Mouse (Mus musculus) mature B cell (primary cell): Measurements from ENCODE around the gene Mdk.

ENCODE experiments used
- in situ Hi-C: fragments of 300-500 bp; cut with MboI; formaldehyde crosslinking; loops from 2 replicates; pipeline ENCODE4 v1.14.3; 2019

Gene Mdk

GRCm38 (mm10) chr2:91958701-91959457 is 26.8 kb upstream of the Mdk start:
- in situ Hi-C loops, result no loop called here

GRCm38 (mm10) chr2:91958049-91958448 is 26.0 kb upstream of the Mdk start:
- in situ Hi-C loops, result no loop called here

- in situ Hi-C loops, result no loop called here
Measured at GRCm38 (mm10) chr2:91957096-91957495, 25.0 kb upstream of the Mdk start.

- in situ Hi-C loops, result no loop called here
Measured at GRCm38 (mm10) chr2:91955875-91956274, 23.8 kb upstream of the Mdk start.

- in situ Hi-C loops, result no loop called here
Measured at GRCm38 (mm10) chr2:91955121-91955591, 23.1 kb upstream of the Mdk start.

- in situ Hi-C loops, result no loop called here
Measured at GRCm38 (mm10) chr2:91953825-91954224, 21.7 kb upstream of the Mdk start.

GRCm38 (mm10) chr2:91950275-91951085 is 18.4 kb upstream of the Mdk start:
- in situ Hi-C loops, result no loop called here

GRCm38 (mm10) chr2:91949411-91950274 is 17.5 kb upstream of the Mdk start:
- in situ Hi-C loops, result no loop called here

- in situ Hi-C loops, result no loop called here
Measured at GRCm38 (mm10) chr2:91948792-91949241, 16.7 kb upstream of the Mdk start.

- in situ Hi-C loops, result no loop called here
Measured at GRCm38 (mm10) chr2:91948151-91948509, 16.0 kb upstream of the Mdk start.

GRCm38 (mm10) chr2:91947397-91948150 is 15.5 kb upstream of the Mdk start:
- in situ Hi-C loops, result no loop called here

GRCm38 (mm10) chr2:91946836-91947235 is 14.7 kb upstream of the Mdk start:
- in situ Hi-C loops, result no loop called here

- in situ Hi-C loops, result no loop called here
Measured at GRCm38 (mm10) chr2:91945483-91945882, 13.4 kb upstream of the Mdk start, which contains the start of gene Gm9821. Gene Gm9821, plus strand, starts transcription at chr2:91945703.

- in situ Hi-C loops, result no loop called here
Measured at GRCm38 (mm10) chr2:91944170-91944950, 12.3 kb upstream of the Mdk start.

- in situ Hi-C loops, result no loop called here
Measured at GRCm38 (mm10) chr2:91942356-91942755, 10.3 kb upstream of the Mdk start.

- in situ Hi-C loops, result no loop called here
Measured at GRCm38 (mm10) chr2:91939303-91939935, 7.3 kb upstream of the Mdk start.

GRCm38 (mm10) chr2:91936154-91936553 is 4.1 kb upstream of the Mdk start:
- in situ Hi-C loops, result no loop called here

- in situ Hi-C loops, result no loop called here
Measured at GRCm38 (mm10) chr2:91934826-91935525, 2.9 kb upstream of the Mdk start.

GRCm38 (mm10) chr2:91934016-91934415 is 1.9 kb upstream of the Mdk start:
- in situ Hi-C loops, result no loop called here
